Mouse (Mus musculus): Measurements from ENCODE around the gene Ccdc173. TPM values are rescaled to one million over a fixed set of nuclear protein-coding genes. Genes with fewer than 3 reads are reported as not detected.
A peak's percentile ranks its signal among the peaks of the same experiment; 100 is the strongest.

Gene Ccdc173
- 0.20 and 0.37 TPM in 2 replicates for polyA plus RNA-seq (2012; rRNA removed)

- under 1% methylated on average over 48 of the region's 48 CpGs for WGBS
- DNase-seq: peak; percentile 99
- H3K4me3 ChIP-seq (ENCODE audit: insufficient read depth, low read depth, low read length): peak within 1 kb of the TSS; percentile 92
- TF ChIP-seq CTCF (conservative IDR thresholded peaks at IDR 0.05; ENCODE audit: insufficient read depth, insufficient read length, low read depth, low read length) (no peak), POLR2A (IDR thresholded peaks at IDR 0.05; ENCODE audit: low read depth, low read length) (peak; percentile 69)
- H3K27ac ChIP-seq (ENCODE audit: insufficient read depth, low read depth, low read length): peak within 1 kb of the TSS; percentile 66
- no peaks in the 10 kb centered on the region for H3K27me3 ChIP-seq (replicated peaks; ENCODE audit: control insufficient read depth, insufficient read depth, low read length)
- peaks cover 2% of the 10 kb centered on the region; the same call in 1 of the 2 replicates for H3K4me1 ChIP-seq (ENCODE audit: control insufficient read depth, insufficient read depth, low read length)
- peaks cover 3% of the 10 kb centered on the region for H3K36me3 ChIP-seq (ENCODE audit: control insufficient read depth, insufficient read depth, low read length)
These were observed at the start of gene Ccdc173, which contains the start of gene Phospho2 for GRCm38 (mm10) chr2:69789429-69790069. Gene Ccdc173, minus strand, starts transcription at chr2:69789575. Gene Phospho2, plus strand, starts transcription at chr2:69789623.

DNA sequence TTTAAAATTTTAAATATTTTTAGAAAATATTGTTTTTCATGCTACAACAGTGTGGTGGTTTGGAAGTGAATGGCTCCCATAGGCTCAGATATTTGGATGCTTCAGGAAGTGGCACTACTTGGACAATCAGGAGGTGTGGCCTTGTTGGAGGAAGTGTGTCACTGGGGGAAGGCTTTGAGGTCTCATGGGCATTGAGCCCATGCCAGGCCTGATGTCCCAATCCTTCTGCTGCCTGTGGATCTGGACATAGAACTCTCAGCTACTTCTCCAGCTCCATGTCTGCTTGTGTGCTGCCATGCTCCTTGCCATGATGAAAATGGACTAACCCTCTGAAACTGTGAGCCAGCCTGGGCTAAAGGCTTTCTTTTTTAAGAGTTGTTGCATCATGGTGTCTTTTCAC lies 49.3 kb upstream of the Ccdc173 start:
- no peak for TF ChIP-seq CTCF (conservative IDR thresholded peaks at IDR 0.05; ENCODE audit: insufficient read depth, insufficient read length, low read depth, low read length)
- no peak for TF ChIP-seq POLR2A (IDR thresholded peaks at IDR 0.05; ENCODE audit: low read depth, low read length)

DNA sequence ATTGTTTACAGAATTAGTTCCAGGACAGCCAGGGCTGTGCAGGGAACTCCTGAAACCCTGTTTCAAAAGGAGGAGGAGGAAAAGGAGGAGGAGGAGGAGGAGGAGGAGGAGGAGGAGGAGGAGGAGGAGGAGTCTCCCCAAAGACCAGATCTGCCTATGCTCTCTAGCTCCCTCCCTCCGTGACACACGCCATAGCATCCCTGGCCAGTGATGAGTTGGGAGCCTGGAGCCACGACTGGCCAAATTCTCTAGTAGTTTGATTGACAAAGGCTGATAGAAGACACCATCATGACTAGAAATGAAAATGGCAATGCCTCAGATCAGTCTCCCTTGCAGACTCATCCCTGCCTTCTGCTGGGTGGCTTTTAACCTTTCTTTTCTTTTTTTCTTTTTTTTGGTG lies 48.6 kb upstream of the Ccdc173 start:
- Histone ChIP-seq H3K27me3 (replicated peaks; ENCODE audit: control insufficient read depth, insufficient read depth, low read length) (no peaks in the 10 kb centered on the region), H3K4me3 (ENCODE audit: insufficient read depth, low read depth, low read length) (no peak overlapping the region), H3K4me1 (ENCODE audit: control insufficient read depth, insufficient read depth, low read length) (no peaks in the 10 kb centered on the region), H3K36me3 (ENCODE audit: control insufficient read depth, insufficient read depth, low read length) (no peaks in the 10 kb centered on the region), H3K27ac (ENCODE audit: insufficient read depth, low read depth, low read length) (no peak overlapping the region)
- no peak for DNase-seq
- TF ChIP-seq CTCF (conservative IDR thresholded peaks at IDR 0.05; ENCODE audit: insufficient read depth, insufficient read length, low read depth, low read length): 0 out of 2 replicates have a peak, but pooled peaks have one; percentile 15
- no peak for TF ChIP-seq POLR2A (IDR thresholded peaks at IDR 0.05; ENCODE audit: low read depth, low read length)
- 67% methylated on average over 3 of the region's 3 CpGs for WGBS

More for the DNA sequence above, 49.3 kb upstream of the Ccdc173 start:
- H3K4me3 ChIP-seq (ENCODE audit: insufficient read depth, low read depth, low read length): no peak overlapping the region
- H3K27ac ChIP-seq (ENCODE audit: insufficient read depth, low read depth, low read length): no peak overlapping the region
- no peaks in the 10 kb centered on the region for H3K4me1 ChIP-seq (ENCODE audit: control insufficient read depth, insufficient read depth, low read length)
- H3K27me3 ChIP-seq (replicated peaks; ENCODE audit: control insufficient read depth, insufficient read depth, low read length): no peaks in the 10 kb centered on the region
- no peak for DNase-seq
- H3K36me3 ChIP-seq (ENCODE audit: control insufficient read depth, insufficient read depth, low read length): no peaks in the 10 kb centered on the region

DNA sequence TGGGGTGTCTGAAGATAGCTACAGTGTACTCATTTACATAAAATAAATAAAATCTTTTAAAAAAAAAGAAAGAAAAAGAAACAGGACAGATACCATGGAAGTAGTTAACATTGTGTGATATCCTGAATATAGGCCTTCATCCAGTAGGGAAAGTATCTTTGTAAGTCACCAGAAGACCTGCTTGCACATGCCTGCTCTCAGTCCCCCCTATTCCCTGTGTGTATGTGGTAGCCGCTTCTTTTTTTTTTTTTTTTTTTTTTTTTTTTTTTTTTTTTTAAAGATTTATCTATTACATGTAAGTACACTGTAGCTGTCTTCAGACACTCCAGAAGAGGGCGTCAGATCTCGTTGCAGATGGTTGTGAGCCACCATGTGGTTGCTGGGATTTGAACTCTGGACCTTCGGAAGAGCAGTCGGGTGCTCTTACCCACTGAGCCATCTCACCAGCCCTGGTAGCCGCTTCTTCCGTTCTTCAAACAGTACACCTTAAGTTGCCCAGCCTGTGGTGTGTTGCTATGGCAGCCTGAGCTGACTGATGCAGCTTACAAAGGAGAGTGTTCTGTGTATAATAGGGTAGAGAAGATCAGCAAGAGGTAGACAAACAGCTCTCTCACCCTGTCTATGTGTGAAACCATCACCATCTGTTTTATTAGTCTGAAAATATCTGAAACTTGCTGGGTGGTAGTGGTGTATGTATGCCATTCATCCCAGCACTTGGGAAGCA lies 48.0 kb upstream of the Ccdc173 start:
- Histone ChIP-seq H3K4me3 (ENCODE audit: insufficient read depth, low read depth, low read length) (no peak overlapping the region), H3K27me3 (replicated peaks; ENCODE audit: control insufficient read depth, insufficient read depth, low read length) (no peaks in the 10 kb centered on the region), H3K4me1 (ENCODE audit: control insufficient read depth, insufficient read depth, low read length) (no peaks in the 10 kb centered on the region), H3K36me3 (ENCODE audit: control insufficient read depth, insufficient read depth, low read length) (no peaks in the 10 kb centered on the region), H3K27ac (ENCODE audit: insufficient read depth, low read depth, low read length) (no peak overlapping the region)
- no peak for DNase-seq
- WGBS: 87% methylated on average over 7 of the region's 7 CpGs
- no peak for TF ChIP-seq POLR2A (IDR thresholded peaks at IDR 0.05; ENCODE audit: low read depth, low read length)
- TF ChIP-seq CTCF (conservative IDR thresholded peaks at IDR 0.05; ENCODE audit: insufficient read depth, insufficient read length, low read depth, low read length): no peak

DNA sequence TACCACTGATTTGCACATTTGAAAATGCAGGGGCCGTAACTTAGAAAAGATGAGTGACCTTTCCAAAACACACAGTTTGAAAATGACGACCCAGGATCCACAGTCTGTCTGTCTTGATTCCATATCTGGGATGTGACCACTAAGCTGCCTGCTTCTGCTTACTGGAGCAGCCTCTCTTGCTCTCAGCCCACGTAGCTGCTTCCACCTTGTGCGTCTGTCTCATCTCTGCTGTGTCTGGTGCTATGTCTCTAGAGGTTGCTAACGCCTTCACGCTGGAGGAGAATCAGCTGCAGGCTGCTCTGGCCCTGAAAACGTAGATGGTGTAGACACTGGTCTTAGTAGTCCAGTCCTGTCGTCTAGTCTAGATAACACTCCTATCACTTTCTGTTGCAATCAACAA lies 40.7 kb upstream of the Ccdc173 start:
- no peak overlapping the region for H3K4me3 ChIP-seq (ENCODE audit: insufficient read depth, low read depth, low read length)
- no peaks in the 10 kb centered on the region for H3K27me3 ChIP-seq (replicated peaks; ENCODE audit: control insufficient read depth, insufficient read depth, low read length)
- H3K27ac ChIP-seq (ENCODE audit: insufficient read depth, low read depth, low read length): no peak overlapping the region
- H3K4me1 ChIP-seq (ENCODE audit: control insufficient read depth, insufficient read depth, low read length): no peaks in the 10 kb centered on the region
- 92% methylated on average over 8 of the region's 8 CpGs for WGBS
- H3K36me3 ChIP-seq (ENCODE audit: control insufficient read depth, insufficient read depth, low read length): no peaks in the 10 kb centered on the region
- no peak for TF ChIP-seq POLR2A (IDR thresholded peaks at IDR 0.05; ENCODE audit: low read depth, low read length)
- TF ChIP-seq CTCF (conservative IDR thresholded peaks at IDR 0.05; ENCODE audit: insufficient read depth, insufficient read length, low read depth, low read length): no peak
- no peak for DNase-seq

DNA sequence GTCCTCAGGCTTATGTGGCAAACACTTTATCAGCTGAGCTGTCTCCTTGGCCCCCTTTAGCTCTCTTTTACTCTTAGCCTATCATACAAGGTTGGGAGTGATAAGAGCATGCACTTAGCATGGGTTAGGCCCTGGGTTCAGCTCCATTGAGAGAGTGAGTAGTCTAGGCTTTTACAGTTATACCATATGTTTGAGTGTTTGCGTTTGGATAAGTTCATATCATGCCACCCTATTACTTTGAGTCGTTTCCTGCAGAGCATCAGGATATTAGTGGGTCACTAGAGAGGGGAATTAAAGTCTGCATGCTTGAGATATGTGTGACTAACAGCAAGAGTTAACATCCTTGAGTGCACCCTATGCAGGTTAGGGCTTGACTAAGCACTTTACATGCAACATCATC lies 40.3 kb upstream of the Ccdc173 start:
- Histone ChIP-seq H3K27me3 (replicated peaks; ENCODE audit: control insufficient read depth, insufficient read depth, low read length) (no peaks in the 10 kb centered on the region), H3K4me1 (ENCODE audit: control insufficient read depth, insufficient read depth, low read length) (no peaks in the 10 kb centered on the region), H3K36me3 (ENCODE audit: control insufficient read depth, insufficient read depth, low read length) (no peaks in the 10 kb centered on the region), H3K4me3 (ENCODE audit: insufficient read depth, low read depth, low read length) (no peak overlapping the region), H3K27ac (ENCODE audit: insufficient read depth, low read depth, low read length) (no peak overlapping the region)
- DNase-seq: no peak
- TF ChIP-seq CTCF (conservative IDR thresholded peaks at IDR 0.05; ENCODE audit: insufficient read depth, insufficient read length, low read depth, low read length) (no peak), POLR2A (IDR thresholded peaks at IDR 0.05; ENCODE audit: low read depth, low read length) (no peak)
- WGBS: 93% methylated on average over 2 of the region's 2 CpGs

GRCm38 (mm10) chr2:69828031-69828430 lies 38.7 kb upstream of the Ccdc173 start:
- H3K4me1 ChIP-seq (ENCODE audit: control insufficient read depth, insufficient read depth, low read length): no peaks in the 10 kb centered on the region
- H3K36me3 ChIP-seq (ENCODE audit: control insufficient read depth, insufficient read depth, low read length): no peaks in the 10 kb centered on the region
- H3K27me3 ChIP-seq (replicated peaks; ENCODE audit: control insufficient read depth, insufficient read depth, low read length): no peaks in the 10 kb centered on the region
- TF ChIP-seq CTCF (conservative IDR thresholded peaks at IDR 0.05; ENCODE audit: insufficient read depth, insufficient read length, low read depth, low read length): no peak
- WGBS: 55% methylated on average over 7 of the region's 7 CpGs
- no peak overlapping the region for H3K27ac ChIP-seq (ENCODE audit: insufficient read depth, low read depth, low read length)
- no peak for DNase-seq
- H3K4me3 ChIP-seq (ENCODE audit: insufficient read depth, low read depth, low read length): no peak overlapping the region
